Mouse (Mus musculus) kidney, adult 18-20 months (tissue): ENCODE measurements around the gene Pou6f1.
A peak's percentile ranks its signal among the peaks of the same experiment; 100 is the strongest.
"Not testable (repeated sequence)": the region's sequence is repeated elsewhere in the genome, so short reads cannot be mapped to it uniquely, and the experiment has no call there.

Source experiments
- DNase-seq: peaks from one replicate; pipeline ENCODE4 v3.0.0; 2021

Gene Pou6f1

GRCm38 (mm10) chr15:100616221-100616620 lies 16.4 kb upstream of the Pou6f1 start:
- DNase-seq, result no peak

GRCm38 (mm10) chr15:100615825-100616220 lies 16.0 kb upstream of the Pou6f1 start:
- peak; percentile 88 for DNase-seq

GRCm38 (mm10) chr15:100614996-100615824 lies 15.4 kb upstream of the Pou6f1 start, which contains the start of gene Dazap2:
Gene Dazap2 (plus strand): TSS chr15:100615349.
- DNase-seq, result peak; percentile 98

- no peak for DNase-seq
Observed at GRCm38 (mm10) chr15:100614218-100614995, 14.6 kb upstream of the Pou6f1 start.

- peak; percentile 85 for DNase-seq
Observed at GRCm38 (mm10) chr15:100613584-100613983, 13.8 kb upstream of the Pou6f1 start.

GRCm38 (mm10) chr15:100612432-100612831 lies 12.6 kb upstream of the Pou6f1 start:
- no peak for DNase-seq

- no peak for DNase-seq
Observed at GRCm38 (mm10) chr15:100611951-100612350, 12.2 kb upstream of the Pou6f1 start.

- not testable (repeated sequence) for DNase-seq
Observed at GRCm38 (mm10) chr15:100606677-100607076, 6.9 kb upstream of the Pou6f1 start.

GRCm38 (mm10) chr15:100601669-100602068 lies 1.9 kb upstream of the Pou6f1 start:
- no peak for DNase-seq

GRCm38 (mm10) chr15:100600696-100601272 lies 1.0 kb upstream of the Pou6f1 start:
- peak; percentile 49 for DNase-seq

GRCm38 (mm10) chr15:100600047-100600695 lies 387 bp upstream of the Pou6f1 start:
- peak; percentile 82 for DNase-seq

- peak; percentile 74 for DNase-seq
Observed at GRCm38 (mm10) chr15:100598883-100599275, 905 bp downstream of the Pou6f1 start.

GRCm38 (mm10) chr15:100598287-100598882 lies 1.4 kb downstream of the Pou6f1 start:
- peak; percentile 36 for DNase-seq

GRCm38 (mm10) chr15:100592817-100593216 lies 7.0 kb downstream of the Pou6f1 start:
- DNase-seq, result peak; percentile 21

- DNase-seq, result no peak
Observed at GRCm38 (mm10) chr15:100590436-100590835, 9.3 kb downstream of the Pou6f1 start.

- DNase-seq, result no peak
Observed at GRCm38 (mm10) chr15:100588297-100588696, 11.5 kb downstream of the Pou6f1 start.

GRCm38 (mm10) chr15:100587166-100587565 lies 12.6 kb downstream of the Pou6f1 start:
- DNase-seq, result peak; percentile 57

GRCm38 (mm10) chr15:100585931-100586330 lies 13.9 kb downstream of the Pou6f1 start:
- DNase-seq, result no peak

GRCm38 (mm10) chr15:100580108-100580507 lies 19.7 kb downstream of the Pou6f1 start:
- DNase-seq, result no peak

- no peak for DNase-seq
Observed at GRCm38 (mm10) chr15:100577972-100578371, 21.8 kb downstream of the Pou6f1 start.

- no peak for DNase-seq
Observed at GRCm38 (mm10) chr15:100576810-100577209, 23.0 kb downstream of the Pou6f1 start.

GRCm38 (mm10) chr15:100576392-100576791 lies 23.4 kb downstream of the Pou6f1 start:
- DNase-seq, result no peak
